Mouse (Mus musculus) midbrain, postnatal 0 days (tissue): Measurements from ENCODE around the gene Crim1. TPM values are rescaled to one million over a fixed set of nuclear protein-coding genes. Genes with fewer than 3 reads are reported as not detected.

ENCODE experiments used
- ATAC-seq: fragments of 200-750 bp; cut with Nextera tagmentation; 2 replicates; pipeline ENCODE4 v1.8.0; 2017; ENCODE audit warnings: moderate number of reproducible peaks, mild to moderate bottlenecking, moderate TSS enrichment, moderate library complexity; ENCODE audit not compliant: low FRiP score
- DNase-seq: peaks from one replicate; pipeline ENCODE4 v3.0.0-alpha.2; 2015; ENCODE audit warnings: low spot score
- H3K27ac ChIP-seq: fragments of 300-500 bp; sonication (generic); 2 replicates; pipeline ENCODE4 v1.5.1; 2014; ENCODE audit warnings: low read depth, mild to moderate bottlenecking, low read length, mixed read lengths
- H3K27me3 ChIP-seq: fragments of 300-500 bp; sonication (generic); 2 replicates; pipeline ENCODE4 v1.6.1; 2014; ENCODE audit warnings: low read length, control low read depth, mixed read lengths; ENCODE audit not compliant: insufficient read depth
- H3K36me3 ChIP-seq: fragments of 300-500 bp; sonication (generic); 2 replicates; pipeline ENCODE4 v1.6.1; 2014; ENCODE audit warnings: low read length, control low read depth, mixed read lengths; ENCODE audit not compliant: insufficient read depth
- H3K4me1 ChIP-seq: fragments of 300-500 bp; sonication (generic); 2 replicates; pipeline ENCODE4 v1.6.1; 2014; ENCODE audit warnings: mild to moderate bottlenecking, control low read depth, antibody characterized with exemption, low read length, mixed read lengths; ENCODE audit not compliant: insufficient read depth
- H3K4me2 ChIP-seq: fragments of 300-500 bp; sonication (generic); 2 replicates; pipeline ENCODE4 v1.6.1; 2014; ENCODE audit warnings: low read depth, mild to moderate bottlenecking, low read length, mixed read lengths; ENCODE audit not compliant: poor library complexity, severe bottlenecking
- H3K4me3 ChIP-seq: fragments of 300-500 bp; sonication (generic); 2 replicates; pipeline ENCODE4 v1.5.1; 2014; ENCODE audit warnings: low read depth, mild to moderate bottlenecking, low read length, moderate library complexity
- H3K9ac ChIP-seq: fragments of 300-500 bp; sonication (generic); replicated peaks from 2 replicates; pipeline ENCODE4 v1.6.1; 2014; ENCODE audit warnings: mild to moderate bottlenecking, low read length, moderate library complexity, mixed read lengths; ENCODE audit not compliant: poor library complexity, severe bottlenecking
- H3K9me3 ChIP-seq: fragments of 300-500 bp; sonication (generic); 2 replicates; pipeline ENCODE4 v1.6.1; 2016; ENCODE audit warnings: low read length, control low read depth
- CTCF ChIP-seq: IDR thresholded peaks from 2 replicates; pipeline ENCODE4 v1.5.1; 2016; ENCODE audit warnings: antibody characterized with exemption, mild to moderate bottlenecking
- WGBS: fragments of 180-500 bp; shearing (Covaris S2); extraction: QIAGEN DNeasy Blood & Tissue Kit; methylation state at CpG from one replicate; pipeline ENCODE4 v1.1.7; 2014; 5-methylcytosine and 5-hydroxymethylcytosine counted together
- polyA plus RNA-seq: library from polyadenylated mRNA; unstranded; fragments of >200 nt; fragmentation: Nextera tagmentation; extraction: Ambion mirVana; gene quantifications from 2 replicates; pipeline ENCODE4 v1.2.1, GENCODE M21; 2015
- total RNA-seq: library from RNA; depleted of rRNA; stranded (reverse); fragments of >200 nt; gene quantifications from 2 replicates; pipeline ENCODE4 v1.2.3, GENCODE M21; 2014

Gene Crim1
- total and polyA plus RNA-seq, 2 experiments from 2014 or later = 16.5 to 119 TPM

- Histone ChIP-seq H3K4me2 (peak overlapping the region; percentile 94), H3K27ac (0 out of 2 replicates have a peak overlapping the region, but pooled peaks have one; percentile 27), H3K4me3 (peak overlapping the region; percentile 88), H3K9ac (peak overlapping the region; percentile 72), H3K27me3 (no peaks in the 10 kb centered on the region), H3K9me3 (no peaks in the 10 kb centered on the region), H3K36me3 (no peaks in the 10 kb centered on the region), H3K4me1 (peaks cover 3% of the 10 kb centered on the region; the same call in 1 of the 2 replicates)
- 35% methylated on average over 3 of the region's 3 CpGs for WGBS
- DNase-seq (peak; percentile 39), ATAC-seq (no peak)
- TF ChIP-seq CTCF = no peak
Observed at GRCm38 (mm10) chr17:78202756-78203155, 2.7 kb downstream of the Crim1 start.

DNA sequence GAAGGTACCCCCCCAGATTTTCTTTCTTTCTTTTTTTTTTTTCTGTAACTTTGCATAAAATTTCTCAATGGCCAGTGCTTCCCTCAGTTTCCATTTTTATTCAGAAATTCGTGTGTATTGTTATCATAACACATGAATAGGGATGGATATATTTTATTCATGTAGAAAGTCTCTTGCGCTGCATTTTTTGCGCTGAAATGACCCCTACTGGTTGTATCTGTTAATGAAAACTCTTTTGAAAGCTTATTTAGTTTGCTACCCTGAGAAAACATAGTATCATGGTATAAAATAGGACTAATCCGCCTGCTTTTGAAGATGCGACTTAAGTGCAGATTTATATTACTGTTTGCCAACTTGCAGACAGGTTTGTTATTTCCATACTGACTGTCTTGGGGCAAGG is 3.4 kb downstream of the Crim1 start:
- Histone ChIP-seq H3K9me3 (no peaks in the 10 kb centered on the region), H3K4me1 (peaks cover 3% of the 10 kb centered on the region; the same call in 1 of the 2 replicates), H3K4me2 (peak overlapping the region; percentile 94), H3K27me3 (no peaks in the 10 kb centered on the region), H3K4me3 (peak overlapping the region; percentile 88), H3K9ac (peak overlapping the region; percentile 72), H3K36me3 (no peaks in the 10 kb centered on the region), H3K27ac (no peak overlapping the region)
- WGBS = 29% methylated on average over 5 of the region's 5 CpGs
- DNase-seq (peak; percentile 64), ATAC-seq (no peak)
- TF ChIP-seq CTCF = peak; percentile 80

DNA sequence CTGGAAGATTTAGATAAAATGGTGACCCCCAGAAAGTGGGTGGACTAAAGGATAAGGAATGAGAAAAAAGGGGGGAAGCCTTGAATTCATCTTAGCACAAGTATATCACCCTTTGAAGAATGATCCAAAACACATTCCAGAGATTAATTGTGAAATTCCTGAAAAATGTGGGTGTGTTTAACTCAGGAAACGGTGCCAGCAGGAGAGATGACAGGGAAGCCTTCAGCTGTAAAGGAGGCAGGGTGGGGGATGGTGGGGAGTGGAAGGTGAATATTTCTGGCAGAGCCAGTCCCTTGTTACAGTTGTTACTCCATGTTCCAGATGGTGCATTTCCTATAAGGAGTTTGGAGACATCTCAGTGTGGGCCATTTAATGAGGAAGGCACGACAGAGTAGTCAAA is 6.4 kb downstream of the Crim1 start:
- Histone ChIP-seq H3K9me3 (no peaks in the 10 kb centered on the region), H3K27me3 (no peaks in the 10 kb centered on the region), H3K4me3 (no peak overlapping the region), H3K4me2 (no peak overlapping the region), H3K4me1 (peaks cover 3% of the 10 kb centered on the region; the same call in 1 of the 2 replicates), H3K36me3 (no peaks in the 10 kb centered on the region), H3K9ac (no peak overlapping the region), H3K27ac (no peak overlapping the region)
- DNase-seq (no peak), ATAC-seq (no peak)
- WGBS = 45% methylated on average over 2 of the region's 2 CpGs
- no peak for TF ChIP-seq CTCF

GRCm38 (mm10) chr17:78207246-78207645 is 7.2 kb downstream of the Crim1 start:
- Histone ChIP-seq H3K4me3 (no peak overlapping the region), H3K4me1 (peaks cover 3% of the 10 kb centered on the region; the same call in 1 of the 2 replicates), H3K36me3 (no peaks in the 10 kb centered on the region), H3K9ac (no peak overlapping the region), H3K27ac (no peak overlapping the region), H3K27me3 (no peaks in the 10 kb centered on the region), H3K4me2 (no peak overlapping the region), H3K9me3 (no peaks in the 10 kb centered on the region)
- no peak for ATAC-seq
- WGBS = 88% methylated on average over 3 of the region's 3 CpGs
- no peak for TF ChIP-seq CTCF
- no peak for DNase-seq

GRCm38 (mm10) chr17:78208805-78209204 is 8.8 kb downstream of the Crim1 start:
- H3K36me3 ChIP-seq = no peaks in the 10 kb centered on the region
- no peaks in the 10 kb centered on the region for H3K4me1 ChIP-seq
- DNase-seq (no peak), ATAC-seq (no peak)
- H3K4me3 ChIP-seq = no peak overlapping the region
- WGBS = 89% methylated on average over 3 of the region's 3 CpGs
- H3K9ac ChIP-seq = no peak overlapping the region
- H3K4me2 ChIP-seq = no peak overlapping the region
- no peaks in the 10 kb centered on the region for H3K9me3 ChIP-seq
- TF ChIP-seq CTCF = no peak
- H3K27ac ChIP-seq = no peak overlapping the region
- H3K27me3 ChIP-seq = no peaks in the 10 kb centered on the region

DNA sequence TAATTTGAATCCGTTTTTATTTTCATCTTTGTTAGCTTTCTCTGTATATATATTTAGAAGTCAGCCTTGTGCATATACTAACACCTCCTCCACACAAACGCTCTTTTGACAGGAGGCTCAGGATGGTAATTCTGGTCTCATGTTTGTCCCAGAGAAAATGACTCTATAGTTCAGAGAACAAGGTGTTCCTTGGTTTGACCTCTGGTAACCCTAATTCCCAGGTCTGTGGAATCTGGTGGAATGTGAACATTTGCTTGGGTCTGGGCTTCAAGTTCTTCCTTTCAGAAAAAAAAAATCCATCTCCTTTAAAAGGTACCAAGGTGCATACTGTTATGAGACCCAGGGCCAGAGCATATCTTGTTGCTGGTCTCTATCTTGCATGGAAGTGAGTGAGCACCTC is 9.6 kb downstream of the Crim1 start:
- ATAC-seq = no peak
- TF ChIP-seq CTCF = no peak
- Histone ChIP-seq H3K9ac (no peak overlapping the region), H3K36me3 (no peaks in the 10 kb centered on the region; the same call in 1 of the 2 replicates), H3K27ac (no peak overlapping the region), H3K4me3 (no peak overlapping the region), H3K4me2 (no peak overlapping the region), H3K4me1 (no peaks in the 10 kb centered on the region), H3K9me3 (no peaks in the 10 kb centered on the region), H3K27me3 (no peaks in the 10 kb centered on the region)
- DNase-seq = no peak
- WGBS = 86% methylated on average over 2 of the region's 2 CpGs
